Mouse (Mus musculus) limb, embryonic 15.5 days (tissue): ENCODE data around the gene Tbc1d4. TPM values are rescaled to one million over a fixed set of nuclear protein-coding genes. Genes with fewer than 3 reads are reported as not detected.

Source experiments
- ATAC-seq: fragments of 200-750 bp; cut with Nextera tagmentation; 2 replicates; pipeline ENCODE4 v1.8.0; 2017; ENCODE audit warnings: low read depth, moderate TSS enrichment; ENCODE audit not compliant: insufficient number of reproducible peaks, low FRiP score, low TSS enrichment
- H3K27ac ChIP-seq: fragments of 300-500 bp; sonication (generic); 2 replicates; pipeline ENCODE4 v1.5.1; 2015; ENCODE audit warnings: moderate library complexity, mild to moderate bottlenecking, inconsistent platforms
- H3K27me3 ChIP-seq: fragments of 300-500 bp; sonication (generic); 2 replicates; pipeline ENCODE4 v1.6.1; 2015; ENCODE audit warnings: inconsistent platforms
- H3K36me3 ChIP-seq: fragments of 300-500 bp; sonication (generic); 2 replicates; pipeline ENCODE4 v1.6.1; 2015; ENCODE audit warnings: inconsistent platforms
- H3K4me1 ChIP-seq: fragments of 300-500 bp; sonication (generic); 2 replicates; pipeline ENCODE4 v1.6.1; 2015; ENCODE audit warnings: inconsistent platforms
- H3K4me2 ChIP-seq: fragments of 300-500 bp; sonication (generic); 2 replicates; pipeline ENCODE4 v1.6.1; 2015; ENCODE audit warnings: mild to moderate bottlenecking, inconsistent platforms
- H3K4me3 ChIP-seq: fragments of 300-500 bp; sonication (generic); 2 replicates; pipeline ENCODE4 v1.5.1; 2015; ENCODE audit warnings: mild to moderate bottlenecking, inconsistent platforms
- H3K9ac ChIP-seq: fragments of 300-500 bp; sonication (generic); 2 replicates; pipeline ENCODE4 v1.6.1; 2015; ENCODE audit warnings: inconsistent platforms
- H3K9me3 ChIP-seq: fragments of 300-500 bp; sonication (generic); 2 replicates; pipeline ENCODE4 v1.6.1; 2016; ENCODE audit warnings: inconsistent platforms
- WGBS: fragments of 180-500 bp; shearing (Covaris S2); methylation state at CpG from one replicate; pipeline ENCODE4 v1.1.7; 2015; 5-methylcytosine and 5-hydroxymethylcytosine counted together
- polyA plus RNA-seq: library from polyadenylated mRNA; unstranded; fragments of >200 nt; fragmentation: Nextera tagmentation; extraction: Ambion mirVana; gene quantifications from 2 replicates; pipeline ENCODE4 v1.2.1, GENCODE M21; 2015

Tbc1d4 gene
- polyA plus RNA-seq, 1 experiment from 2014 or later, result 11.5 TPM

DNA sequence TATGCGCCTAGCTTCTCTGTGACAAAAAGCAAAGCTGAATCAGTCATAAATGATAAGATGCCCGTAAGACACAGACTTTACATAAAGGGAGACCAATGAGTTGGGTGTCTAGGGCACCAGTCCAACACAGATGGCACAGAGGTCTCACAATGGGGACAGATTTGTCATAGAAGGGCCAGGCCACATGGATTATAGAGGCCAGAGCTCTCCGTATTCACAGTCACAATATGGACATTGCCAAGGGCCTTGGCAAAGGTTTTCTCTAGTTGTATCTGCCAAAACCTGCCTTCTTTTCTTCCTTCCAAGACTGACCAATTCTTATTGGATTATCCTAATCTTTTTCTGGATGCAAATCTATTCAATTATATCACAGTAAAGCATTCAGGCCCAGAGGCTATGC is 171.1 kb downstream of the Tbc1d4 start:
- H3K27me3 ChIP-seq, result no peaks in the 10 kb centered on the region
- no peaks in the 10 kb centered on the region for H3K4me1 ChIP-seq
- no peak overlapping the region for H3K27ac ChIP-seq
- no peaks in the 10 kb centered on the region for H3K9me3 ChIP-seq
- WGBS, result 86% methylated on average over 3 of the region's 3 CpGs
- no peak overlapping the region for H3K4me3 ChIP-seq
- no peak overlapping the region for H3K4me2 ChIP-seq
- H3K36me3 ChIP-seq, result no peaks in the 10 kb centered on the region
- ATAC-seq, result no peak
- no peak overlapping the region for H3K9ac ChIP-seq

DNA sequence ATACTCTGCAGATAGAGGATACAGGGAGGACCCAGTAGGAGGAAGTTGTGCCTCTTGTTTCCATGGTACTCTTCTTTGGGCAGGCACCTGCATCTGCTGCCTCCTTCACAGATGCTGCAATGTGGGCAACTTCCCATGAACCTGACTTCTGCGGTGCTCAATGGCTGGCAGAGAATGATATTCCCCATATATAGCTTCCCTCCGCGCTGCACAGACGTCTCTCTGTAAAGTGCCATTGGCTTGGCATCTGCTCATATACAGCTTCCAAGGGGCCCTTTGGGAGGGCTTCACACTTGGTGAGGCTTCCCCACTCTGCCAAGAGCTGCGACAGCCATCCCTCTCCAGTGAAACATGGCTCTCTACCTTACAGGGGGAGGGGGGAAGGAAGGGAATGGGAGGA is 178.5 kb downstream of the Tbc1d4 start:
- peak; percentile 48; the same call in 1 of the 2 replicates for ATAC-seq

DNA sequence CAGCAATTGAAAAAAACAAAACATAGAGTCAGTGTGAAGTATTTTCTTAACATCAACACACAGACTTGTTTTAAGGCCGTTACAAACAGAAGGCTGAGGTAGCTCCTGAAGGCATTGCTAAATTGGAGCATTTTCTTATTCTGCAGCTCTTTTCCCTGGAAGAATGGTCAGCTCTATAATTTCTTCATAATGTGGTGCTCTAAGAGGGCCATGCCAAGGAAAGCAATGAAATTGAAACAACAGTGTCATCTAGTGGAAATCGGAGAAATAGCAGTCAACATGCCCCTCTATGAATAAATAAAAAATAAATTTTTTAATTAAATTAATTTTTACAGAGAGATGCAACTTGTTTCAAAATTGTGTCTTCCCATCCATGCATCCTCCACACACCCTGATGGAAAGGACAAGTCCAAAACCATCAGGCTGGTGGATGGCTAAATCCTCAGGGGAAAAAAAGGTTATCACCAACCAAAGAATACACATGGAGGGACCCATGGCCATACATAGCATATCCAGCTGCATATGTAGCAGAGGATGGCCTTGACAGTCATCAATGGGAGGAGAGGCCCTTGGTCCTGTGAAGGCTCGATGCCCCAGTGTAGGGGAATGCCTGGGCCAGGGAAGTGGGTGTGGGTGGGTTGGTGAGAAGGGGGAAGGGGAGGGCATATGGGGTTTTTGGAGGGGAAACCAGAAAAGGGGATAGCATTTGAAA is 180.0 kb downstream of the Tbc1d4 start:
- Histone ChIP-seq H3K4me3 (no peak overlapping the region), H3K9me3 (no peaks in the 10 kb centered on the region), H3K27me3 (no peaks in the 10 kb centered on the region), H3K4me1 (no peaks in the 10 kb centered on the region), H3K27ac (no peak overlapping the region), H3K4me2 (no peak overlapping the region), H3K36me3 (no peaks in the 10 kb centered on the region), H3K9ac (no peak overlapping the region)
- 33% methylated on average over 3 of the region's 3 CpGs for WGBS
- no peak for ATAC-seq

More for the DNA sequence above, 178.5 kb downstream of the Tbc1d4 start:
- H3K4me2 ChIP-seq, result no peak overlapping the region
- no peaks in the 10 kb centered on the region for H3K27me3 ChIP-seq
- no peaks in the 10 kb centered on the region for H3K36me3 ChIP-seq
- no peak overlapping the region for H3K4me3 ChIP-seq
- WGBS, result 69% methylated on average over 5 of the region's 5 CpGs
- H3K9me3 ChIP-seq, result no peaks in the 10 kb centered on the region
- no peak overlapping the region for H3K27ac ChIP-seq
- H3K4me1 ChIP-seq, result no peaks in the 10 kb centered on the region
- H3K9ac ChIP-seq, result no peak overlapping the region

DNA sequence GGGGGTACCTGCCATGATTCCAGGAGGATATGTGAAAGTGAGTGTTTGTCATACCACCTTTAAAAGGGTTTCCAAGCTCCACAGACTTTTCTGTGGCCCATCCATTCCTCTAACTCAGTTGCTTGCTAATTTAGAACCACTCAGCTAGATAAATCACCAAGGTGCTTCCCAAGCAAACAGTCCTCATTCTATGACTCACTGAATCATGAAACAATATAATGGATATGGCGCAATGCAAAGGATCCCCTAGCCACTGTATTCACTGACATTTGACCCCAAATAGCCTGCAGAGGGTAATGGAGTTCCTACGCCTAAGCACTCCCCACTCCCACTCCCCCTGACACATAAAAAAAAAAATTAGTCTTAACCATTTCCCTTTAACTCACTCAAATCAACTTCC is 191.3 kb downstream of the Tbc1d4 start:
- Histone ChIP-seq H3K9ac (no peak overlapping the region), H3K4me3 (no peak overlapping the region), H3K27ac (no peak overlapping the region), H3K36me3 (no peaks in the 10 kb centered on the region), H3K27me3 (no peaks in the 10 kb centered on the region), H3K4me2 (no peak overlapping the region), H3K4me1 (no peaks in the 10 kb centered on the region), H3K9me3 (no peaks in the 10 kb centered on the region)
- 58% methylated on average over 2 of the region's 2 CpGs for WGBS
- ATAC-seq, result no peak

Other genes starting within 250 kb of the Tbc1d4 start
- gene Commd6, start 31.5 kb upstream of the Tbc1d4 start, polyA plus RNA-seq, result 87.8 and 89.9 TPM in 2 replicates
- gene Uchl3, start 44.8 kb upstream of the Tbc1d4 start, polyA plus RNA-seq, result 109 and 112 TPM in 2 replicates
- 4.7 and 6.2 TPM in 2 replicates for gene Gm9922, start 120.6 kb upstream of the Tbc1d4 start, polyA plus RNA-seq
- gene Lmo7, start 120.8 kb upstream of the Tbc1d4 start, polyA plus RNA-seq, result 35.4 and 41.6 TPM in 2 replicates